Mouse (Mus musculus): Measurements from ENCODE around the gene Gm49318.

Gene Gm49318

GRCm38 (mm10) chr9:22030386-22030785 is 40.7 kb downstream of the Gm49318 start:
- DNase-seq (ENCODE audit: low spot score) = no peak

- no peak for DNase-seq (ENCODE audit: low spot score)
These were observed 42.6 kb downstream of the Gm49318 start for GRCm38 (mm10) chr9:22028467-22028866.

GRCm38 (mm10) chr9:22024592-22024991 is 46.5 kb downstream of the Gm49318 start:
- DNase-seq (ENCODE audit: low spot score) = no peak

GRCm38 (mm10) chr9:22017208-22017825 is 53.7 kb downstream of the Gm49318 start:
- DNase-seq (ENCODE audit: low spot score) = no peak

- no peak for DNase-seq (ENCODE audit: low spot score)
These were observed 54.8 kb downstream of the Gm49318 start for GRCm38 (mm10) chr9:22016245-22016644.

- no peak for DNase-seq (ENCODE audit: low spot score)
These were observed 58.3 kb downstream of the Gm49318 start for GRCm38 (mm10) chr9:22012731-22013130.

- DNase-seq (ENCODE audit: low spot score) = no peak
These were observed 60.0 kb downstream of the Gm49318 start for GRCm38 (mm10) chr9:22011055-22011454.

GRCm38 (mm10) chr9:22004546-22004945 is 66.5 kb downstream of the Gm49318 start:
- DNase-seq (ENCODE audit: low spot score) = no peak

GRCm38 (mm10) chr9:22003163-22003554 is 67.9 kb downstream of the Gm49318 start:
- DNase-seq (ENCODE audit: low spot score) = no peak

- peak; percentile 99 for DNase-seq (ENCODE audit: low spot score)
These were observed 68.6 kb downstream of the Gm49318 start, which contains the start of the genes Ccdc151 and Prkcsh for GRCm38 (mm10) chr9:22002194-22003162. Gene Ccdc151, minus strand, starts transcription at chr9:22002634. Gene Prkcsh, plus strand, starts transcription at chr9:22002806.

GRCm38 (mm10) chr9:22001633-22002032 is 69.4 kb downstream of the Gm49318 start:
- DNase-seq (ENCODE audit: low spot score) = no peak

- no peak for DNase-seq (ENCODE audit: low spot score)
These were observed 70.8 kb downstream of the Gm49318 start for GRCm38 (mm10) chr9:22000296-22000695.

- no peak for DNase-seq (ENCODE audit: low spot score)
These were observed 74.7 kb downstream of the Gm49318 start for GRCm38 (mm10) chr9:21996178-21996867.

GRCm38 (mm10) chr9:21992227-21992626 is 78.8 kb downstream of the Gm49318 start:
- DNase-seq (ENCODE audit: low spot score) = no peak

- no peak for DNase-seq (ENCODE audit: low spot score)
These were observed 81.6 kb downstream of the Gm49318 start, which contains the start of gene Rgl3 for GRCm38 (mm10) chr9:21989230-21990110. Gene Rgl3, minus strand, starts transcription at chr9:21989446.

GRCm38 (mm10) chr9:21988421-21989101 is 82.5 kb downstream of the Gm49318 start:
- no peak for DNase-seq (ENCODE audit: low spot score)

GRCm38 (mm10) chr9:21987592-21988342 is 83.3 kb downstream of the Gm49318 start:
- no peak for DNase-seq (ENCODE audit: low spot score)

Measured in c-Kit-positive CD71-positive TER-119-positive erythroid progenitor cells, embryonic 14.5 days (primary cell).